Mouse (Mus musculus) testis, postnatal 10 days (tissue): ENCODE results near the gene Pla2g4e.

ENCODE experiments used
- DNase-seq: peaks from one replicate; pipeline ENCODE4 v3.0.0; 2021; ENCODE audit warnings: low spot score

Gene Pla2g4e

GRCm38 (mm10) chr2:120235947-120236640 lies 9.0 kb downstream of the Pla2g4e start:
- no peak for DNase-seq

GRCm38 (mm10) chr2:120235381-120235780 lies 9.8 kb downstream of the Pla2g4e start:
- no peak for DNase-seq

DNA sequence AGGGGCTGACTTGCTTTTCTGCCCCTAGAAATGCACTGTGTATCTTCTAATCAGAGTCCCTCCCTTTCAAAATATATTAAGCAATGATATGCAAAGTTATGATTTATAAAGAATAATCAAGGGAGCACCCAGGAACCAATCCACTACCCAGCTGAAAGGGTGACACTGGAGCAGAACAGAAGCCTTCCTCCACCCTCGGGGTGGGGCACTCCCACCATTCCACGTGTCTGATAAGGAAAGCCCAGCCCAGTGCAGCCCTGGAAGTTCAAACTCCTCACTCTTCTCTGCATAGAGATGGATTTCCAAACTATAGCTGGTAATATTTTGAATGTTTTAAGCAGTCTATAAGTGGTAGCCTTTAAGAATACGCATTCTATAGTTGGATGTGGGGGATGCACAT lies 13.5 kb downstream of the Pla2g4e start:
- DNase-seq: no peak

DNA sequence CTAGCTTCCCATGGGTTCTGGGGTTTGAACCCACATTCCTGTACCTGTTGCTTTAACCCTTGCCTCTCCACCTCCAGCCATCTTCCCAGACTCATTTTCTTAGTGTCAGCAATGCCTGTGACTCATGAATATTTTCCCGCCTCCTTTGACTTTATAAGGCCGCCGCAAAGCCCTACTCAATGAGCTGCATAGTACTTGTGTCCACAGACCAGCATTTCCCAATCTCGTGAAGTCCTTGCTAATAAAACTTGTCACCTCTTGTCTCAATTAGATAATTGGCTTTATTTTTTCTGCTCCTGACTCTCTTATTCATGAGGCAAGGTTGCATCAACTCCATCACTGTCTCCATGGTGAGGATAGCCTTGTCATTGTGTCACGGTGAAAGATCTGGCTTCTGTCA lies 30.5 kb downstream of the Pla2g4e start:
- no peak for DNase-seq

- DNase-seq: no peak
Measured at GRCm38 (mm10) chr2:120211448-120211847, 33.7 kb downstream of the Pla2g4e start.

DNA sequence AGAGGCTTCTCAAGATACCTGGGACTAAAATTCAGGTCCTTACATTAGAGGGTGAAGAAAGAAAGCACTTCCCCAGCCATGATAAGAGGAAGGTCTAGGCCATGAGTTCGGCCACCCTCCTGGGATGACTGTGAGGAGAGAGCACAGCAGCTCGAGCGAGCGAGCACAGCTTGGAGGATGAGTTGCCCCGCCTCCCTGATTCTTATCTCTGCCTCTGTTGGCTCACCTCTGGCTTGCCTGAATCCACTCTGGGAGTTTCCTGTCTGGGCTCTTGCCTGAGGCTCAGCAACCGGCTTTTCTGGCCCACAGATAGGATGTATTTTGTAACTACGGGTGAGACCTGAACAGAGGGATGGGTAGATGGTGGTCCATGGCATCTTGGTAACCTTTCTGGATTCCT lies 37.2 kb downstream of the Pla2g4e start:
- no peak for DNase-seq

- no peak for DNase-seq
Measured at GRCm38 (mm10) chr2:120207028-120207427, 38.1 kb downstream of the Pla2g4e start.

- DNase-seq: no peak
Measured at GRCm38 (mm10) chr2:120203742-120204141, 41.4 kb downstream of the Pla2g4e start.

DNA sequence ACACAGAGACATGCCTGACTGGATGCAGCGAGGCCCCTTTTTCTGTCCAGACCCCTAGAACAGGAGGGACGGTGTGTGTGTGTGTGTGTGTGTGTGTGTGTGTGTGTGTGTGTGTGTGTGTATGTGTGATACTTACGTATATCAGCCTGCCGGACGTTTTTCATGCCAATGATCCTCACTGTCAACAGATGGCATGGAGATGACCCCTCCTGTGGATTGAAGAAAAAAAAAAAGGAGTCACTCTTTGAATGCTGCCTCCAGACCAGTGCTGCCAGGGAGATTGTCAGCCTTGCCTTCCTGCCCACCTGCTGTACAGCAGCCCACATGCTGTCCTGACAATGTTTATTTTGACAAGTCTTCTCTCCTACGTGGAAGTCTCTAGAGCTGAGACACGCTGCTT lies 45.1 kb downstream of the Pla2g4e start:
- no peak for DNase-seq

- no peak for DNase-seq
Measured at GRCm38 (mm10) chr2:120188174-120188573, 57.0 kb downstream of the Pla2g4e start.

DNA sequence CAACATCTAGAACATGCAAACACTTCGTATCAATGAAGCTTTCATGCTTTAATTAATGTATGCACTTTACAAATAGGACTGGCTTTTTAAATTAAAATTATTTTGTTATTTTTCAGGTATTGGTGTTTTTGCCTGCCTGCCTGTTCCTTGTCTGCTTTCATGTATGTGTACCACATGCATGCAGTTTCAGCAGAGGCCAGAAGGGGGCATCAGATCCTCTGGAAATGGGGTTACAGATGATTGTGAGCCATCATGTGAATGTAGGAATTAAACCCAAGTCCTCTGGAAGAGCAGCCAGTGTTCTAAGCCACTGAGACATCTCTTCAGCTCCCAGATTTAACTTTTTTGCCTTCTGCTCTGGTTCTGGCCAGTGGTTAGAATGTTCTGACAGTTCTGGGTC lies 57.6 kb downstream of the Pla2g4e start:
- no peak for DNase-seq

DNA sequence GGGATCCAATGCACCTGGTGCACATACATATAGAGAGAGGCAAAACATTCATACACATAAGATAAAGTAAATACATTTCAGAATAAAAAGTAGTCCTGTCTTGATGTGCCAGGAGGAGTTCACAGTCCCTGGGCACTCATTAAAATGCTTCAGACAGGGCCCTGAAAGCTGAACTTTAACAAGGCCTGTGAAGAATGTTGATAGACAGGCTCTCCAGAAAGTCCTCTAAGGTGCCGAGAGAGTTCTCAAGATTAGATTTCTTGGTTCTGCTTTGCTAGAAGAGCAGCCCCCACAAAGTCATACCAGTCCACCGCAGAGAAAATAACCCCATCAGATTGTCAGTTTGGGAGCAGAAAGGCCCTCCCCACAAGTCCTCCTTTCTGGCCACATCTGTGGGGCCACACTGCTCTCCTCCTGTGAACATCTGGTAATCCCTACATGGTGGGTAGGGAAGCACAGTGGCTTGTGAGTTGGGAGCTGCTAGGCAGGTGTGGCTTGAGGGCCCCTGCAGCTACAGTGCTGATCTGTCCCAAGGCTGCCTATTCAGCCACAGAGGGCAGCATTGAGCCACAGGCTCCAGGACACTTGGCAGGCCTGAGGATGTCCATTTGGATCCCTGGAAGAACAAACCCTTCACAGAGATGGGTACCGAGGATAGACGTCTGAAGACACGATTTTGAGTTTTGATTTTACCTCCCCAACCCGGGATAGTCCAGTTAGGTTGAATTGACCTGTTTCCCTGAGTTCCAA lies 59.4 kb downstream of the Pla2g4e start:
- DNase-seq: no peak

DNA sequence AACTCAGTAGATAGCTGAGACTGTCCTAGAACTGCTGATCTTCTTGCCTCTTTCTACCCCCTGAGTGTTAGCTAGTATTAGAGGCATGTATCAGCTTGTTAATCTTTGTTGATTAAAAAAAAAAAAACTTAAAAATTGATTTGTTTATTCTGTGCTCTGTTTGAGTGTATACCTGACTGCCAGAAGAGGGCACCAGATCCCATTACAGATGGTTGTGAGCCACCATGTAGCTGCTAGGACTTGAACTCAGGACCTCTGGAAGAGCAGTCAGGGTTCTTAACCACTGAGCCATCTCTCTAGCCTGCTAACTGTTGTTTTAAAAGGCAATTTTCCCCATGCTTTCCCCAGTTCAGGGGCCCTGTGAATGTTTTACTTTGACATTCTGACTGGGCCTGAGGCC lies 66.2 kb downstream of the Pla2g4e start:
- DNase-seq: no peak

GRCm38 (mm10) chr2:120173718-120174117 lies 71.4 kb downstream of the Pla2g4e start:
- DNase-seq: peak; percentile 80

DNA sequence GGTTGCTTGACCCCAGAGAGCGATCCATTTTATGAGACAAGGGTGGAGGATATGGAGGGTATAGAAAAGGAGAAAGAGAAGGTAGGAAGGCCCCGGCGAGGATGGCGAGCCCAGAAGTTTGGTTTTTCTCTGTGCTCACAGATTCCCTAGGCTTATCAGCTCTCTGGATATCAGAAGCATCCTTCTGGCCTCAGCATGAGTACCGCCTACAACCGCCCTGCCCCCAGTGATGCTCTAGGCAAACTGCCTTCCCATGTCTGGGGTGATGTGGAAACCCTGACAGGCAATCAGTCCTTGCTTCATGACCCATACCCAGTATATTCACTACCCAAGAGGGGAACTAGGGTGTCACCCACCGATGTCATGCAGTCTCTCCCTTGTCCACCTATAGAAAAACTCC lies 73.8 kb downstream of the Pla2g4e start:
- DNase-seq: no peak

DNA sequence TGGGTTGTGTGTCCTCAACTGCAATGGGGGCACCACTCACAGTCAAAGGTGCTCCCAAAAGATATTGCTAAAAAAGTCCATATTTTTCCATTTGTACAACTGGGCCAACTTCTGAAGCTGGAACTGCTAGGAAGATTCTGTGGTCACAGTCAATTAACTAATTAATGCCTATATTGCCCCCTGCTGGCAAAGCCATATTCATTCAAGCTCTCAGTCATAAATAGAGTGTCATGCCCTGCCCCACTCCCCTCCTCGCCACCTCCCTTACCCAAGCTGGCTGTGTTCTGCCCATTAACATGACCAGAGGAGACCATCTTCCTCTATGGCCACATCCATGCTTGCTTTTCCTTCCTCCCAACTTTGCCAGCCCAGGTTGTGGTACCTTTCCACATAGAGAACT lies 74.4 kb downstream of the Pla2g4e start:
- DNase-seq: peak; percentile 72

- DNase-seq: no peak
Measured at GRCm38 (mm10) chr2:120169382-120169781, 75.8 kb downstream of the Pla2g4e start.

DNA sequence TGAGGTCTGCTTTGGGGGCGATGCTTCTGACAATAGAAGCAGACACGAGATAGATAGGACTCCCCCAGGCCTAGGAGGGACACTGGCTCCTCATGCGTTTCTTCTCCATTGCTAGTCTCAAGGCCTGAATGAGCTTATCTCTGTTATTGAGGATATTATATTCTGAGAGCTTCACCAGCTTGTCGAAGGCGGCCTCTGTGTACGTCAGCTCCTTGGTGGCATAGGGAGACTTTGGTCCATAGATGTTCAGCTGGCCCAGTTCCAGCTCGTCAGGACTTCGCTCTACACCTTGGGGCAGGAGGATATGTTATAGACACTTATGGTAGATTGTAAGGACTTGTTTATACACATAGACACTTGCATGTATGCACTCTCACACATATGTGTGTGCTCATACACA lies 77.4 kb downstream of the Pla2g4e start:
- no peak for DNase-seq

DNA sequence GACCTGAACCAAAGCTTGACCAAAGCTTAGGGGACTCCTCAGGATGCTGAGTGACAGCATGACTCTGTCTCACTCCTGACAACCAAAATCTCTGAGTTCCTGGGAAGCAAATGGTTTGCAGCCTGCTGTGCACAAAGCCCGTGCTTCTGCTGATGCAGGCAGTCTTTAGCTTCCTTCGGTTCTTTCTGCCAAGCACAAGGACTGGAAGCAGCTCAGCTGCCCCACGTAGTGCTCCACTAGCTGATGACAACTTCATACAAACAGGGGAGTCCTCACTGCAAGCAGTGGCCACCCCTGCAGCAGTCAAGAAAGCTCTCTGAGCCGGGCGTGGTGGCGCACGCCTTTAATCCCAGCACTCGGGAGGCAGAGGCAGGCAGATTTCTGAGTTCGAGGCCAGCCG lies 79.7 kb downstream of the Pla2g4e start:
- DNase-seq: no peak

- DNase-seq: no peak
Measured at GRCm38 (mm10) chr2:120159434-120159833, 85.7 kb downstream of the Pla2g4e start.

GRCm38 (mm10) chr2:120158846-120159245 lies 86.3 kb downstream of the Pla2g4e start:
- DNase-seq: no peak

DNA sequence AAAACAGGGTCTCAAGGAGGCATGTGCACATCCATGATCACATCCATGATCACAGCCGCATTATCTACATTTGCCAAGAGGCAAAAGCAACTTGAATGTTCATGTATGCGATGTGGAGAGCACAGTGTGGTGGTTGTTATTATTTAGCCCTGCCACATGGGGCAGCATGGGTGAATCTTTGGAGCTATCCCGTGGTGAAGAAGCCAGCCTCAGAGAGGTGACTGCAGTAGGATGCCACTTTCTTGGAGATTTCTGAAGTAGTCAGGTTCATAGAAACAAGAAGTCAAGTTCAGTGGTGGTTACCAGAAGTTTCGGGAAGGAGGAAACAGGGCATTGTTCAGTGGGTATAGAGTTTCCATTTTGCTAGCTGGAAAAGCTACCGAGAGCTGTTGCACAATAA lies 87.1 kb downstream of the Pla2g4e start:
- DNase-seq: no peak

DNA sequence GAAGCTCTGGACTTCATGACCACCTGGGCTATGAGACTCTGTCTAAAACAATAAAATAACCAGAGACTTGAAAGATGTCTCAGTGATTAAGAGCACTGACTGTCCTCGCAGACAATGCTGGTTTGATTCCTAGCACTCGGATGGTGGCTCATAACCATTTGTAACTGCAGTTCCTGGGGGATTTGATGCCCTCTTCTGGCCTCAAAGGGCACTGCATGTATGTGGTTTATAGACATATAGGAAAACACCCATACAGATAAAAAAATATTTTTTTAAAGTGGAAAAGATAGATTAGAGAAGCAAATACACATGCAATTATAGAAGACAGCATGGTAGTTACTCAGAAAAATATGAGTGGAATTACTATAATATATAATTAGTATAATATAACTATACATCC lies 87.5 kb downstream of the Pla2g4e start:
- DNase-seq: no peak

- peak; percentile 99 for DNase-seq
Measured at GRCm38 (mm10) chr2:120154361-120154894, 90.7 kb downstream of the Pla2g4e start, which contains the start of gene Ehd4. Ehd4 (minus strand) TSS chr2:120154606.
